Mouse (Mus musculus): Measurements from ENCODE around the gene Arntl2. TPM values are rescaled to one million over a fixed set of nuclear protein-coding genes. Genes with fewer than 3 reads are reported as not detected.
"Not testable (repeated sequence)": the region's sequence is repeated elsewhere in the genome, so short reads cannot be mapped to it uniquely, and the experiment has no call there.

The Arntl2 gene
- total RNA-seq, 2 experiments from 2014 or later: 3.6 to 3.7 TPM

GRCm38 (mm10) chr6:146847402-146847801, 51.5 kb downstream of the Arntl2 start:
- DNase-seq (ENCODE audit: low spot score in 2 of 2): no peak

- no peak for DNase-seq (ENCODE audit: low spot score in 2 of 2)
Observed at GRCm38 (mm10) chr6:146848281-146848680, 52.4 kb downstream of the Arntl2 start.

- DNase-seq (ENCODE audit: low spot score in 2 of 2): no peak
Observed at GRCm38 (mm10) chr6:146850050-146850449, 54.2 kb downstream of the Arntl2 start, which contains the start of gene Smco2. Smco2 (plus strand) TSS chr6:146850104.

DNA sequence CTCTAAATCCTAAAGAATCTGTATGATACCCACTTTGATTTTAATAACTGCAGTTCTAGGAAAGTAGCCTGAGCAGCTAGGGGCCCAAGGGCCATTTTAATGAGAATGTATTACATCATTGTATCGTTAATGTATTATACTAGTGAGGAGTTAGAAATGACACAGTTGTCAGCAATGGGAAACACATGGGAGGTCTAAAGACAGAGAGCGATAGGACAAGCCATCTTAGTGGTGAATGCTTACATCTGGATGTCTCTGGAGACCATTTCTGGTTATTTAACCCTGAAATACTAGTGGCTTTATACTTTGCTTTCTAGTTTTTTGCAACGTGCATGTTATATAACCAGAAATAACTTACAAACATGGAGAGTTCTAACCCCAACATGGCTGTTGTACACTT, 56.1 kb downstream of the Arntl2 start:
- no peak for DNase-seq (ENCODE audit: low spot score in 2 of 2)

DNA sequence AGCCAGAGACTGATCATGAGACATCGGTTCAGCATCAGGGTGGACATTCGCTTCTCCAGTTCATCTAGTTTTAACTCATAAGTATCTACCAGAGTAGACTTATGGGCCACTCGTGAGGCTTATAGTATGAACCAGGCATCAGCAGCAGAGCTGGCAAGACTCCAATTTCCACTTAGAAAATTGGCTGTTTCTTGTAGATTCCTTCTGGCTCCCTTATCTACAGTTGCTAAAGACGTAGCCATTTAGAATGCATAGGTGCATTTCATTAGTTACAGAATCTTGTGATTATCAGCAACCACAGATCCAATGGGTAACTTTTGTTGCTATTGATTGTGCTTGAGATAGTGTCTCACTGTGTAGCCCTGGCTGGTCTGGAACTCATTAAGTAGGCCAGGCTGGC, 56.9 kb downstream of the Arntl2 start:
- no peak for DNase-seq (ENCODE audit: low spot score in 2 of 2)

- no peak for DNase-seq (ENCODE audit: low spot score in 2 of 2)
Observed at GRCm38 (mm10) chr6:146855185-146855584, 59.3 kb downstream of the Arntl2 start.

GRCm38 (mm10) chr6:146857386-146857785, 61.5 kb downstream of the Arntl2 start:
- DNase-seq (ENCODE audit: low spot score in 2 of 2): no peak

- no peak for DNase-seq (ENCODE audit: low spot score in 2 of 2)
Observed at GRCm38 (mm10) chr6:146863154-146863553, 67.3 kb downstream of the Arntl2 start.

DNA sequence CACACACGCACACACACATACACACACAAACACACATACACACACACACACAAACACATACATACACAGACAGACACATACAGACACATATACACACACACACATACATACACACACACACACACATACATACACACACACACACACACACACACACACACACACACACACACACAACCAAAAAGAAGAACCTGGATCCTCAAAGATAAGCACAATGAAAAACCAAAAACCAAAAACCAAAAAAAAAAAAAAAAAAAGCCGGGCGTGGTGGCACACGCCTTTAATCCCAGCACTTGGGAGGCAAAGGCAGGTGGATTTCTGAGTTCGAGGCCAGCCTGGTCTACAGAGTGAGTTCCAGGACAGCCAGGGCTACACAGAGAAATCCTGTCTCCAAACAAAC, 68.5 kb downstream of the Arntl2 start:
- DNase-seq (ENCODE audit: low spot score in 2 of 2): not testable (repeated sequence)

DNA sequence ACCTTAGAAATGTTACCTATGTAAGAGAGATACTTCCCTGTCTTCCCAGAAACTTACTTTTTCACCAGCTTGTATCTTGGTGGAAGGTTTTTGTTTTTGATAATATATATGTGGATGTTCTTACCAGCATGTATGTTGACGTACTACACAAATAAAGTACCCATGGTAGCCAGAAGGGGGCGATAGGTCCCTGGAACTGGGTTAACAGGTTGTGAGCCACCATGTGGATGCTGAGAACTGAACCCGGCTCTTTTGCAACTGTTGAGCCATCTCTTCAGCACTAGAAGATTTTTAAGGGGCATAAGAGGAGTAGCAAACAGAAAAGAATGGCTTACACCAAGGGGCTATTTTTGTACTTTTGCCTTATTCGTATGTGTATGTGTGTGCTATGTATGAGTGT, 69.8 kb downstream of the Arntl2 start:
- no peak for DNase-seq (ENCODE audit: low spot score in 2 of 2)

DNA sequence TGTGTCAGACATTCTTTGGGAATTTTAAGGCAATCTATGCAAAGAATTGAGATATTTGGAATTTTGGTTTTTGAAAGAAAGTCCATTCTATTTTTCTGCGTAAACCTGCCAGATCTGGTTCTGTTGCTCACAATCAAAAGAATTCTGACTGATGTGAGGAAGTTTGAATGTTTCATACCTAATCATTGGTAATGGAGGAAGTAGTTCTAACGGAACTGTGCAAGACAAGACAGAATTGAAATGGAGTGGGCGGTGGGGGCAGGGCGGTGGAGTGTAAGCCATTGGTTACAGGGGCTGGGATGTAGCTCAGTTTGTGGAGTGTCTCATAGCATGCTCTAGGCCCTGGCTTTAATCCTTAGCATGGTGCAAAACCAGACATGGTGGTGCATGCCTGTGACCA, 76.1 kb downstream of the Arntl2 start:
- DNase-seq (ENCODE audit: low spot score in 2 of 2): no peak

- DNase-seq (ENCODE audit: low spot score in 2 of 2): no peak
Observed at GRCm38 (mm10) chr6:146874415-146874814, 78.6 kb downstream of the Arntl2 start.

DNA sequence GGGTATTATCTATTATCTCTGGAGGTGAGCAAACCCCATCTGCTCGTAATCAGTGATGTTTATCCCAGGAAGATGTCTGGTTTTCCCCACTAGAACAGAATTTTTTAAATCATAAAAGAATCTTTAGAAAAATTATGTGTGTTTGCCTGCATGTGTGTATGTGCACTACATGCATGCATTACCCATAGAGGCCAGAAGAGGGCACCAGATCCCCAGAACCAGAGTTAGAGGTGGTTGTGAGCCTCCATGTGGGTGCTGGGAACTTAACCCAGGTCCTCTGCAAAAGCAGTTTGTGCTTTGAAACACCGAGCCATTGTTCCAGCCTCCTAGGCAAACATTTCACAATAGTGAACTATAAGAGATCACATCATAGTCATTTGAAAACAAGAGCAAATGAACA, 81.0 kb downstream of the Arntl2 start:
- DNase-seq (ENCODE audit: low spot score in 2 of 2): no peak

GRCm38 (mm10) chr6:146877425-146878045, 81.7 kb downstream of the Arntl2 start:
- DNase-seq (ENCODE audit: low spot score in 2 of 2): no peak

GRCm38 (mm10) chr6:146878926-146879325, 83.1 kb downstream of the Arntl2 start:
- no peak for DNase-seq (ENCODE audit: low spot score in 2 of 2)

- DNase-seq (ENCODE audit: low spot score in 2 of 2): no peak
Observed at GRCm38 (mm10) chr6:146879856-146880255, 84.0 kb downstream of the Arntl2 start.

- no peak for DNase-seq (ENCODE audit: low spot score in 2 of 2)
Observed at GRCm38 (mm10) chr6:146880296-146880695, 84.4 kb downstream of the Arntl2 start.

- DNase-seq (ENCODE audit: low spot score in 2 of 2): no peak
Observed at GRCm38 (mm10) chr6:146881896-146882770, 86.3 kb downstream of the Arntl2 start.

Measured in adrenal gland, postnatal 4 days (tissue).